Mouse (Mus musculus) G1E (cell line): Measurements from ENCODE around the gene Lmna. TPM values are rescaled to one million over a fixed set of nuclear protein-coding genes. Genes with fewer than 3 reads are reported as not detected.

Experiments
- ATAC-seq: 2 replicates; pipeline ENCODE4 v1.8.0; 2016; ENCODE audit warnings: mild to moderate bottlenecking; ENCODE audit not compliant: insufficient number of reproducible peaks, poor library complexity, low FRiP score, severe bottlenecking; ENCODE audit errors: extremely low read depth
- DNase-seq: peaks from one replicate; pipeline ENCODE4 v3.0.0; 2012; ENCODE audit warnings: low spot score
- H3K27me3 ChIP-seq: 2 replicates; pipeline ENCODE4 v1.6.1; 2012; ENCODE audit warnings: mild to moderate bottlenecking, low read length, inconsistent platforms; ENCODE audit not compliant: insufficient read depth
- H3K36me3 ChIP-seq: replicated peaks from 2 replicates; pipeline ENCODE3; 2012; ENCODE audit warnings: mild to moderate bottlenecking, inconsistent platforms
- H3K4me1 ChIP-seq: 2 replicates; pipeline ENCODE4 v1.6.1; 2012; ENCODE audit warnings: low read depth, low read length, inconsistent platforms, mixed read lengths; ENCODE audit not compliant: insufficient read depth
- H3K4me3 ChIP-seq: 2 replicates; pipeline ENCODE4 v1.5.1; 2012; ENCODE audit warnings: low read depth, mild to moderate bottlenecking, inconsistent platforms, low read length, moderate library complexity, mixed read lengths
- H3K9me3 ChIP-seq: replicated peaks from 2 replicates; pipeline ENCODE4 v1.6.1; 2012; ENCODE audit warnings: inconsistent platforms
- CTCF ChIP-seq: IDR thresholded peaks from 2 replicates; pipeline ENCODE4 v1.5.1; 2012; ENCODE audit warnings: low read depth, low read length, inconsistent platforms, mixed read lengths
- GATA1 ChIP-seq: IDR thresholded peaks from 2 replicates; pipeline ENCODE4 v1.6.1; 2012; ENCODE audit warnings: borderline replicate concordance, low read length, inconsistent platforms, mixed read lengths
- GATA2 ChIP-seq: IDR thresholded peaks from 2 replicates; pipeline ENCODE4 v1.6.1; 2012; ENCODE audit warnings: low read depth, low read length, inconsistent platforms, borderline replicate concordance
- POLR2AphosphoS5 ChIP-seq: IDR thresholded peaks from 2 replicates; pipeline ENCODE4 v1.6.1; 2012; ENCODE audit warnings: low read depth, low read length, inconsistent platforms; ENCODE audit not compliant: insufficient replicate concordance
- TAL1 ChIP-seq: conservative IDR thresholded peaks from 2 replicates; pipeline ENCODE4 v1.6.1; 2012; ENCODE audit warnings: low read depth, low read length, inconsistent platforms, mixed read lengths
- polyA plus RNA-seq: library from polyadenylated mRNA; stranded (reverse); fragments of >175 nt; gene quantifications from 2 replicates; pipeline ENCODE4 v1.2.3, GENCODE M21; 2012
- total RNA-seq, 2 experiments: library from RNA; stranded (forward) in 1 of 2; stranded (reverse) in 1 of 2; fragments of 200-1000 nt in 1 of 2; fragments of >200 nt in 1 of 2; fragmentation: Nextera tagmentation in 1 of 2; gene quantifications; 2 replicates each; pipeline ENCODE4 v1.2.3; 2014 to 2017

Gene Lmna
- total and polyA plus RNA-seq, 3 experiments, result 72.1 to 336 (median 98.2) TPM

DNA sequence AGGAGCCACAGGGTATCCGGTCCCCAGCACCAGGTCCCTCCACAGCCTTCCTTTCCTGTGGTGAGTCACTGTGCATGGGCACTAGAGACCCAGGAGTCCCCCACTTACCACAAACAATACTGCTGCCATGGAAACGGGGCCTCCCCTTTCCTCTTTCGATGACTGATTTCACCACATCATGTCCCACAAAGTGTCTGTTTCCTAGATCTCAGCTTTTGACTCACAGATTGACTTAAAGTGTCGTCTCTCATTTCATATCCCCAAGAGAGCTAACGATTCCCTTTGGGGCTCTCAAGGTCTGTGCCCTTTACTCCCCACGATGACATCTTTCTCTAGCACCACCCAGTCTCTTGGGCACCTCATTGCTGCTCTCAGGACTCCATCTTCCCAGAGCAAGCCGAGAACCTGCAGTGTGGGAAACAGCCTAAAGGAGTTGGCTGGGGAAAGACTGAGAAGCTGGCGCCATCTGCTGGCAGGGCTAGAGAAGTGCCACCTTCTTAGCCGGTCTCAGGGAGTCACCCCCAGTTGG is 12.1 kb upstream of the Lmna start:
- Histone ChIP-seq H3K4me1 (peaks cover 33% of the 10 kb centered on the region), H3K4me3 (no peak overlapping the region), H3K36me3 (peaks cover 41% of the 10 kb centered on the region), H3K27me3 (no peaks in the 10 kb centered on the region; the same call in 1 of the 2 replicates), H3K9me3 (no peaks in the 10 kb centered on the region)
- DNase-seq (peak; percentile 78), ATAC-seq (no peak)
- TF ChIP-seq CTCF (peak; percentile 95), GATA1 (no peak), TAL1 (no peak)

- H3K27me3 ChIP-seq, result no peaks in the 10 kb centered on the region; the same call in 1 of the 2 replicates
- H3K4me3 ChIP-seq, result no peak overlapping the region
- no peak for DNase-seq
- no peak for ATAC-seq
- peaks cover 32% of the 10 kb centered on the region for H3K4me1 ChIP-seq
- H3K9me3 ChIP-seq, result no peaks in the 10 kb centered on the region
- TF ChIP-seq GATA2 (no peak), TAL1 (no peak), GATA1 (no peak), POLR2AphosphoS5 (no peak), CTCF (no peak)
- H3K36me3 ChIP-seq, result peaks cover 39% of the 10 kb centered on the region
These were observed 11.4 kb upstream of the Lmna start for GRCm38 (mm10) chr3:88521156-88521555.

DNA sequence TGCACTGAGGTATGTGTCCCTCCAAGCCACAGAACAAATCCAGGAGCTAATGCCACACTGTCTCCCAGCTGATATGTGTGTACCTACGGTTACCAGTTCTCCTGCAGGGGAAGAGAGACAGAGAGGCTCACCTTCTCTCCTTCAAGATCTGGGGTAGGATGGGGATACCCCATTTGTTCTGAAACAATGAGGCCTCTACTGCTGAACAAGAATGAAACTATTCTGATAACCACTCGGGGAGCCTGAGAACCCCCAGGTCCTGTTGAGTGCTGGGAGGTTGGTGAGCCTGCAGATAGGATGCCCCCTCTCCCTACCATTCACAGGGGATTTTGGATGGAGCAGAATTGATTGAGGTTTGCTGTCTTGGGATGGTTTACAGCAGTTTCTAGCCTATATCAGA is 10.3 kb upstream of the Lmna start:
- DNase-seq, result no peak
- H3K36me3 ChIP-seq, result peaks cover 31% of the 10 kb centered on the region
- H3K4me3 ChIP-seq, result no peak overlapping the region
- H3K4me1 ChIP-seq, result peaks cover 34% of the 10 kb centered on the region
- ATAC-seq, result no peak
- no peaks in the 10 kb centered on the region; the same call in 1 of the 2 replicates for H3K27me3 ChIP-seq
- no peak for TF ChIP-seq POLR2AphosphoS5
- no peak for TF ChIP-seq GATA2
- no peak for TF ChIP-seq GATA1
- TF ChIP-seq TAL1, result no peak
- no peak for TF ChIP-seq CTCF
- H3K9me3 ChIP-seq, result no peaks in the 10 kb centered on the region

DNA sequence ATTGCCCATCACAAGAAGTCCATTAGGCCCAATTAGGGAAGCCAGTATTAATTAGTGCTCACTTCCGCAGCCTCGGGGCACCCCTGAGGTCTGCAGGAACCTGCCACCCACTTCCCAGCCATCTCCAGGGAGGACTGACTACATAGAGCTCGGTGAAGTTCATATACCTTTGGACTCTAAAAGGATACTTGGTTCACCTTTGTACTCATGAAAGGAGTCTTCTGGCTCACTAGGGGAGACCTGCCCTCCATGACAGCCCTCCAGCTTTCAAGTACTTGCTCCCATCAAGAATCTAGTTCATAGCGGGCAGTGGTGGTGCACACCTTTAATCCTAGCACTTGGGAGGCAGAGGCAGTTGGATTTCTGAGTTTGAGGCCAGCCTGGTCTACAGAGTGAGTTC is 8.7 kb upstream of the Lmna start:
- no peaks in the 10 kb centered on the region for H3K9me3 ChIP-seq
- no peak overlapping the region for H3K4me3 ChIP-seq
- H3K4me1 ChIP-seq, result peaks cover 50% of the 10 kb centered on the region
- H3K27me3 ChIP-seq, result no peaks in the 10 kb centered on the region; the same call in 1 of the 2 replicates
- DNase-seq, result no peak
- no peak for TF ChIP-seq CTCF
- TF ChIP-seq TAL1, result no peak
- TF ChIP-seq POLR2AphosphoS5, result no peak
- H3K36me3 ChIP-seq, result peaks cover 14% of the 10 kb centered on the region
- ATAC-seq, result no peak

GRCm38 (mm10) chr3:88516407-88516806 is 6.7 kb upstream of the Lmna start:
- no peak for ATAC-seq
- no peak for DNase-seq
- Histone ChIP-seq H3K27me3 (no peaks in the 10 kb centered on the region; the same call in 1 of the 2 replicates), H3K4me1 (peaks cover 61% of the 10 kb centered on the region), H3K4me3 (no peak overlapping the region), H3K9me3 (no peaks in the 10 kb centered on the region), H3K36me3 (no peaks in the 10 kb centered on the region)
- TF ChIP-seq TAL1, result no peak
- no peak for TF ChIP-seq GATA2
- no peak for TF ChIP-seq POLR2AphosphoS5
- no peak for TF ChIP-seq CTCF
- no peak for TF ChIP-seq GATA1

DNA sequence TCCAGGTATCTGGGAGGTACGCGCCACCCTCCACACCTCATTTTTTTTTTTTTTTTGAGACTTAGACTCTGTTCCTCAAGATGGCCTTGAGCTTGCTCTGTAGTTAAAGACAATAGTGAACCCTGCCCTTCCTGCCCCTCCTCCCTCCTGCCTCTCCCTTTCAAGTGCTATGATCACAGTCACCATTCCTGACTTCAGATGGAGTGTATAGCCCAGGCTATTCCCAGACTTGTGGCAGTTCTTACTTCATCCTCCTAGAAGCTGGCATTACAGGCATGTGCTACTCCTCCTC is 5.3 kb upstream of the Lmna start:
- H3K36me3 ChIP-seq, result no peaks in the 10 kb centered on the region
- H3K27me3 ChIP-seq, result no peaks in the 10 kb centered on the region; the same call in 1 of the 2 replicates
- peaks cover 70% of the 10 kb centered on the region for H3K4me1 ChIP-seq
- ATAC-seq, result no peak
- H3K4me3 ChIP-seq, result no peak overlapping the region
- H3K9me3 ChIP-seq, result no peaks in the 10 kb centered on the region
- no peak for TF ChIP-seq POLR2AphosphoS5
- no peak for TF ChIP-seq GATA1
- no peak for TF ChIP-seq GATA2
- no peak for TF ChIP-seq CTCF
- no peak for TF ChIP-seq TAL1
- no peak for DNase-seq
